Mouse (Mus musculus): ENCODE results near the gene Hsd17b7. TPM values are rescaled to one million over a fixed set of nuclear protein-coding genes. Genes with fewer than 3 reads are reported as not detected.

Hsd17b7 gene
- total and polyA plus RNA-seq, 3 experiments: 4.8 to 5.7 TPM; not detected in 1

- Histone ChIP-seq H3K4me1 (ENCODE audit: control insufficient read depth in 1 of 2, insufficient read depth in 2 of 2, low read length in 2 of 2) (no peaks in the 10 kb centered on the region), H3K36me3 (ENCODE audit: control insufficient read depth in 1 of 2, insufficient read depth in 2 of 2, low read length in 2 of 2) (0 out of 4 replicates have a peak, but pooled peaks cover 0 to 2% of the 10 kb centered on the region in 2 experiments), H3K9ac (ENCODE audit: control insufficient read depth, low read depth, low read length, poor library complexity, severe bottlenecking) (no peak overlapping the region), H3K79me2 (ENCODE audit: control insufficient read depth, insufficient read depth, low read length, poor library complexity) (no peaks in the 10 kb centered on the region), H3K4me3 (ENCODE audit: control insufficient read depth in 1 of 2, insufficient read depth in 1 of 2, low read depth in 2 of 2, low read length in 2 of 2) (peak overlapping the region; percentile 10 to 52; a peak in 3 of 4 replicates), H3K27ac (ENCODE audit: control insufficient read depth, low read depth, low read length) (no peak overlapping the region), H3K9me3 (replicated peaks; ENCODE audit: insufficient read depth, low read length) (no peaks in the 10 kb centered on the region), H3K27me3 (ENCODE audit: control insufficient read depth in 1 of 2, insufficient read depth in 2 of 2, low read length in 2 of 2) (no peaks in the 10 kb centered on the region; a peak in 1 of 4 replicates)
- DNase-seq (ENCODE audit: low read depth, low spot score): peak; percentile 73
- TF ChIP-seq SMC3 (IDR thresholded peaks at IDR 0.05; ENCODE audit: low read depth, low read length) (peak; percentile 75), JUND (IDR thresholded peaks at IDR 0.05; ENCODE audit: low read depth, low read length) (no peak), ZNF384 (IDR thresholded peaks at IDR 0.05; ENCODE audit: low read depth, low read length) (peak; percentile 89), POLR2AphosphoS2 (IDR thresholded peaks at IDR 0.05; ENCODE audit: low read length) (no peak), MAX (IDR thresholded peaks at IDR 0.05; ENCODE audit: low read length) (no peak), ELF1 (IDR thresholded peaks at IDR 0.05; ENCODE audit: low read depth, low read length) (no peak), CTCF (IDR thresholded peaks at IDR 0.05 in 2 of 3, conservative IDR thresholded peaks at IDR 0.05 in 1 of 3; ENCODE audit: control insufficient read depth in 1 of 3, insufficient read depth in 1 of 3, low read depth in 2 of 3, low read length in 3 of 3, poor library complexity in 1 of 3, severe bottlenecking in 1 of 3) (peak; percentile 69 to 85 (median 80)), ZMIZ1 (IDR thresholded peaks at IDR 0.05; ENCODE audit: low read depth, low read length) (no peak), TAL1 (IDR thresholded peaks at IDR 0.05; ENCODE audit: low read length) (no peak), TCF12 (IDR thresholded peaks at IDR 0.05; ENCODE audit: low read depth, low read length) (no peak), ZC3H11A (IDR thresholded peaks at IDR 0.05; ENCODE audit: low read depth, low read length) (peak; percentile 38), POLR2AphosphoS5 (IDR thresholded peaks at IDR 0.05; ENCODE audit: borderline replicate concordance, low read depth, low read length) (no peak), MAZ (IDR thresholded peaks at IDR 0.05; ENCODE audit: low read depth, low read length) (no peak), POLR2A (IDR thresholded peaks at IDR 0.05; ENCODE audit: control insufficient read depth in 1 of 2, insufficient read depth in 1 of 2, low read depth in 1 of 2, low read length in 2 of 2, poor library complexity in 1 of 2) (no peak), RAD21 (IDR thresholded peaks at IDR 0.05; ENCODE audit: low read depth, low read length) (peak; percentile 57)
Measured at GRCm38 (mm10) chr1:169921710-169922211, 47.3 kb downstream of the Hsd17b7 start.

DNA sequence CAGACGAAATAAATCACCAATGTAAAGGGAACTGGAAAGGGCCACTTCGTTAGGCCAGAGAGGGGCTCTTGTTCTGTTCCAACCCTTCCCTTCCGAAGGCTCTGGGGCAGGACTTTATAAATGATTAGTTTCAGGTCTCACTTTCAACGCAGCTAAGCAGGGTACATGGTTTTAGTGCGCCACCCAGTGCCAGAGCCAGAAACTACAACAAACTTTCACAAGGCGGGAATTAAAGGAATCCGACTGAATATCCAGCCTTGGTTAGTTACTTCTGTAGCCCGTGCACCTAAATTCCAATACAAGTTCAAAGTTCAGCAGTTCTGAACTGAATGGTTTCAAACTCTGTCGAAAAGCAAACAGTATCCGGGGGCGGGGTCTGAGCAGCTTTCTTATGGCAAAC lies 49.8 kb downstream of the Hsd17b7 start:
- peaks cover 0 to 1% of the 10 kb centered on the region in 2 experiments; a peak in 1 of 4 replicates for H3K27me3 ChIP-seq (ENCODE audit: control insufficient read depth in 1 of 2, insufficient read depth in 2 of 2, low read length in 2 of 2)
- 0 out of 4 replicates have a peak, but pooled peaks cover 0 to 2% of the 10 kb centered on the region in 2 experiments for H3K36me3 ChIP-seq (ENCODE audit: control insufficient read depth in 1 of 2, insufficient read depth in 2 of 2, low read length in 2 of 2)
- no peaks in the 10 kb centered on the region for H3K9me3 ChIP-seq (replicated peaks; ENCODE audit: insufficient read depth, low read length)
- H3K4me3 ChIP-seq (ENCODE audit: control insufficient read depth in 1 of 2, insufficient read depth in 1 of 2, low read depth in 2 of 2, low read length in 2 of 2): no peak overlapping the region
- H3K79me2 ChIP-seq (ENCODE audit: control insufficient read depth, insufficient read depth, low read length, poor library complexity): no peaks in the 10 kb centered on the region
- TF ChIP-seq MYC (IDR thresholded peaks at IDR 0.05; ENCODE audit: low read depth, low read length) (no peak), GATA1 (IDR thresholded peaks at IDR 0.05; ENCODE audit: low read depth, low read length) (no peak), CHD2 (IDR thresholded peaks at IDR 0.05; ENCODE audit: low read length) (no peak), ZC3H11A (IDR thresholded peaks at IDR 0.05; ENCODE audit: low read depth, low read length) (peak; percentile 68), USF1 (IDR thresholded peaks at IDR 0.05; ENCODE audit: low read depth, low read length) (no peak), CTCF (IDR thresholded peaks at IDR 0.05 in 2 of 3, conservative IDR thresholded peaks at IDR 0.05 in 1 of 3; ENCODE audit: control insufficient read depth in 1 of 3, insufficient read depth in 1 of 3, low read depth in 2 of 3, low read length in 3 of 3, poor library complexity in 1 of 3, severe bottlenecking in 1 of 3) (peak; percentile 74 to 87 (median 77)), E2F4 (IDR thresholded peaks at IDR 0.05; ENCODE audit: borderline replicate concordance, low read depth, low read length) (peak; percentile 57; the same call in 1 of the 2 replicates), EP300 (IDR thresholded peaks at IDR 0.05; ENCODE audit: low read depth in 1 of 2, low read length in 2 of 2) (no peak), ELF1 (IDR thresholded peaks at IDR 0.05; ENCODE audit: low read depth, low read length) (no peak), RAD21 (IDR thresholded peaks at IDR 0.05; ENCODE audit: low read depth, low read length) (peak; percentile 87), SMC3 (IDR thresholded peaks at IDR 0.05; ENCODE audit: low read depth, low read length) (peak; percentile 76)
- peak; percentile 72 for DNase-seq (ENCODE audit: low read depth, low spot score)
- H3K4me1 ChIP-seq (ENCODE audit: control insufficient read depth in 1 of 2, insufficient read depth in 2 of 2, low read length in 2 of 2): no peaks in the 10 kb centered on the region
- H3K9ac ChIP-seq (ENCODE audit: control insufficient read depth, low read depth, low read length, poor library complexity, severe bottlenecking): no peak overlapping the region
- H3K27ac ChIP-seq (ENCODE audit: control insufficient read depth, low read depth, low read length): no peak overlapping the region

Data from MEL (cell line).